ENCODE assay signal across 10 mouse cellular contexts in the genomic region with DNA sequence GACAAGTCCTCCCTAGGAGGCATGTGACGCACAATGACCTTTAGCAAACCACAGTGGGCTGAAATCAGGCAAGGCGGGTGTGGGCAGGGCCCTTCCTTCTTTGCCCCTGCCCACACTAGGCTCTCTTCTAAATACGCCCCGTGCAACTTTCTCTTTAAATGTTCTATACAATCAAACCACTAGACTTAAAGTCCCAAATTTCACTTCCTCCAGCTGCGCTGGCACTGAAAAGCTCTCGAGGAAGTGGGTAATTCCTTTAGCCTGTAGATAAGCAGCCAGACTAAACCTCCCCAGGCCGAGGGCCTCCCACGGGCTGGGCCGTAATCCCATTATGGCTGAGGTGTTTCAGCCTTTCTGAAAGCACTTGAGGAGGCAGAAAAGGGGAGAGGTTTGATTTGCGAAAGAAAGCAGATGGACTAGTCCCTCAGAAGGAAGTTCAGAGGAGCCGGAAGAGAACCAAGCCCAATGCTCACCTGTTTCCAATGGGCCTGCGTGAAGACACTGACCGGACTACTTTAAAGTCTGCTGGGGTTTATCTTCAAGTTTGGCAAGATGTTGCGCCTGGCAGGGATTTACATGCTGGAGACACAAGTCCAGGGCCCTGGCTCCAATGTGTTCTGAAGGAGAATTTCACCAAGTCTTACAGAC. TPM values are rescaled to one million over a fixed set of nuclear protein-coding genes. Genes with fewer than 3 reads are reported as not detected.
DNase-seq lines count a peak whose midpoint lies in the region; ATAC-seq and TF ChIP-seq lines count a peak whose summit lies in the region.
"Had no signal": no experiment of that assay in that cellular context is flagged by ENCODE, and none has a peak within 500 bp of the region (broad histone marks: within the 10 kb centered on the region; RNA-seq: fewer than 3 reads in every experiment).

No protein-coding gene starts in this region.

- ATAC-seq in CD4-positive, CD25-positive, alpha-beta regulatory T cell, adult 4 months: peak; percentile 76
- ATAC-seq in intestine, postnatal 0 days: peak; percentile 61
- ATAC-seq in megakaryocyte progenitor cell, adult 5-6 weeks (replicated peaks; ENCODE audit: poor library complexity): peak; percentile 57
- no peak for ATAC-seq in hindbrain, embryonic 13.5 days (ENCODE audit: low FRiP score)

- H3K36me3 ChIP-seq in intestine, postnatal 0 days (ENCODE audit: control insufficient read depth, insufficient read depth): peaks cover 10% of the 10 kb centered on the region; the same call in 1 of the 2 replicates
- peaks cover 13% of the 10 kb centered on the region for H3K36me3 ChIP-seq in hindbrain, embryonic 13.5 days

- WGBS in intestine, postnatal 0 days: 26% methylated on average over 14 of the region's 14 CpGs
- WGBS in hindbrain, embryonic 13.5 days: 66% methylated on average over 14 of the region's 14 CpGs

- H3K9me3 ChIP-seq in intestine, postnatal 0 days (ENCODE audit: control insufficient read depth): no peaks in the 10 kb centered on the region
- H3K9me3 ChIP-seq in hindbrain, embryonic 13.5 days: no peaks in the 10 kb centered on the region
- H3K9me3 ChIP-seq: neural tube, embryonic 12.5 days had no signal

- peak overlapping the region; percentile 54 for H3K27ac ChIP-seq in intestine, postnatal 0 days (ENCODE audit: low read depth, low read length)
- no peak overlapping the region for H3K27ac ChIP-seq in hindbrain, embryonic 13.5 days
- no peak overlapping the region for H3K27ac ChIP-seq in layer of hippocampus, adult 2 months
- H3K27ac ChIP-seq: kidney, postnatal 0 days; neural tube, embryonic 12.5 days had no signal

- TF ChIP-seq CTCF in intestine, postnatal 0 days (IDR thresholded peaks at IDR 0.05; ENCODE audit: low read depth): no peak
- TF ChIP-seq CTCF in layer of hippocampus, adult 2 months (conservative IDR thresholded peaks at IDR 0.05): no peak

- no peak overlapping the region for H3K9ac ChIP-seq in intestine, postnatal 0 days (ENCODE audit: low read depth, low read length)
- H3K9ac ChIP-seq in hindbrain, embryonic 13.5 days: no peak overlapping the region
- H3K9ac ChIP-seq: neural tube, embryonic 12.5 days had no signal

- H3K4me2 ChIP-seq in intestine, postnatal 0 days (replicated peaks; ENCODE audit: low read depth): peak overlapping the region; percentile 21; the same call in 1 of the 2 replicates
- H3K4me2 ChIP-seq in hindbrain, embryonic 13.5 days: no peak overlapping the region
- H3K4me2 ChIP-seq: neural tube, embryonic 12.5 days had no signal

- H3K4me3 ChIP-seq in intestine, postnatal 0 days (ENCODE audit: low read depth, low read length): no peak overlapping the region
- no peak overlapping the region for H3K4me3 ChIP-seq in hindbrain, embryonic 13.5 days
- H3K4me3 ChIP-seq in layer of hippocampus, adult 2 months: no peak overlapping the region
- H3K4me3 ChIP-seq: neural tube, embryonic 12.5 days had no signal

- H3K27me3 ChIP-seq in intestine, postnatal 0 days (replicated peaks; ENCODE audit: control insufficient read depth, insufficient read depth, low read length): no peaks in the 10 kb centered on the region
- no peaks in the 10 kb centered on the region for H3K27me3 ChIP-seq in hindbrain, embryonic 13.5 days
- H3K27me3 ChIP-seq: neural tube, embryonic 12.5 days had no signal

- DNase-seq in A20 (ENCODE audit: low read depth, low spot score): peak; percentile 31
- no peak for DNase-seq in layer of hippocampus, adult 2 months (ENCODE audit: low spot score in 2 of 2)
- no peak for DNase-seq in layer of hippocampus, postnatal 25 days (ENCODE audit: extremely low spot score in 1 of 2, low spot score in 1 of 2)
- no peak for DNase-seq in kidney, postnatal 14 days

- H3K4me1 ChIP-seq in intestine, postnatal 0 days (replicated peaks; ENCODE audit: control insufficient read depth, insufficient read depth, low read length): peaks cover 10% of the 10 kb centered on the region; the same call in 1 of the 2 replicates
- peaks cover 76% of the 10 kb centered on the region for H3K4me1 ChIP-seq in hindbrain, embryonic 13.5 days (replicated peaks)

RNA-seq across cellular contexts. Expression of a gene that starts 26.6 kb away (rescaled TPM):
- polyA plus RNA-seq in CD4-positive, CD25-positive, alpha-beta regulatory T cell, adult 4 months (2017; shearing (Covaris generic)): 10 to 100 TPM; 20.0 to 31.1 TPM
- polyA plus RNA-seq in intestine, postnatal 0 days (2015; fragmentation: Nextera tagmentation; extraction: Ambion mirVana): 3.1 and 3.6 TPM in 2 replicates
- 3.8 and 5.3 TPM in 2 replicates for total RNA-seq in megakaryocyte progenitor cell, adult 5-6 weeks (2015)
- total RNA-seq in megakaryocyte progenitor cell, adult 5-6 weeks (2017): 5.8 and 7.8 TPM in 2 replicates
- polyA plus RNA-seq in hindbrain, embryonic 13.5 days (2015; fragmentation: Nextera tagmentation; extraction: Ambion mirVana): 18.3 and 19.9 TPM in 2 replicates
- total RNA-seq in layer of hippocampus, adult 2 months (2021): 10 to 100 TPM; 25.3 to 27.6 TPM
- 10 to 100 TPM; 22.8 to 24.0 TPM for total RNA-seq in layer of hippocampus, postnatal 25 days (2021)
